Comparison of ENCODE assay signal across 26 mouse cellular contexts in the genomic region with DNA sequence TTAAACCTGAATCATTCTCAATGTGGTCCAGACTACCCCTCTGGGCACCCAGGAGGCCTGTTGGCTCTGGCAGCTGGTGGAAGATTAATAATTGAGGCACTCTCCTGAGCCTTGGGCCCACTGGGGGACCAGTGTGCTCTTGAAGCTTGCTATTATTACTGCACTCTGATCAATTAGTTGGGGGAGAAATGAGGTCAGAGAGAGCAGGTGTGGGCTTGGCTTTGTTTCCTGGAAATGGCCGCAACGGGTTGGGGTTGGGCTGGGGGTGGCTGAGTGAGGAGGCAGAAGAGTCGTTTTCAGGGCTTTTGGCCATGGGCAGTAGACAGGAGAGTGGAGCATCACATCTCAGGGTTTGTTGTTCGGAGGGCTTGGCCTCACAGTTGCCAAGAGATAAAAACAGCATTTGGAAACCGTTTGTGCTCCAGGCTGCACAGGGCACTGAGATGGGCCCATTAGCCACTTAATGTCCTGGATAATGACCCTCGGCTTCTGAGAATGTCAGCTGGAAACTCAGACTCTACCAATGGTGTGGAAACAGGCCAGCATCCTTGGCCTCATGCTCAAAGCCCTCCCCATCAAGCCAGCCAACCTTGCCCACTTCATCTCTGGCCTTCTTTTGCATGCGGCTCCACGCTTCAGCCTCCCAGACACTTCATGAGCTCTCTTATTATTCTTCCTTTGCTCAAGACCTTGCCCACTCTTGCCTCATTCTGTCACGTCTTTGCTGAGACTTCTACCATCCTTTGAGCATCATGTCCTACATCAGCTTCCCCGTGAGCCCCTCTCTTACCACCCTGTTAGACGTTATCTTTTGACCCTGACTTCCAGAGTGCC.
A peak's percentile ranks its signal among the peaks of the same experiment; 100 is the strongest.
DNase-seq lines count a peak whose midpoint lies in the region; ATAC-seq and TF ChIP-seq lines count a peak whose summit lies in the region.
"Had no signal": no experiment of that assay in that cellular context is flagged by ENCODE, and none has a peak within 500 bp of the region (broad histone marks: within the 10 kb centered on the region; RNA-seq: fewer than 3 reads in every experiment).

No protein-coding gene starts in this region.

- TF ChIP-seq CTCF in kidney, adult 2 months (conservative IDR thresholded peaks at IDR 0.05; ENCODE audit: insufficient read depth, insufficient read length, low read depth, low read length): no peak
- no peak for TF ChIP-seq CTCF in brain, embryonic 14.5 days (IDR thresholded peaks at IDR 0.05; ENCODE audit: borderline replicate concordance, extremely low read depth, insufficient read depth, insufficient read length)

- H3K4me2 ChIP-seq in hindbrain, embryonic 16.5 days (ENCODE audit: low read length): no peak overlapping the region
- H3K4me2 ChIP-seq: embryonic facial prominence, embryonic 12.5 days; forebrain, embryonic 12.5 days; intestine, embryonic 15.5 days; liver, embryonic 15.5 days; lung, embryonic 15.5 days; midbrain, embryonic 13.5 days had no signal

- H3K9ac ChIP-seq in hindbrain, embryonic 16.5 days (ENCODE audit: low read depth, low read length): no peak overlapping the region
- H3K9ac ChIP-seq: embryonic facial prominence, embryonic 12.5 days; forebrain, embryonic 12.5 days; intestine, embryonic 15.5 days; liver, embryonic 15.5 days; lung, embryonic 15.5 days; midbrain, embryonic 13.5 days had no signal

- no peaks in the 10 kb centered on the region for H3K36me3 ChIP-seq in kidney, adult 2 months (ENCODE audit: control insufficient read depth, insufficient read depth, low read length)
- no peaks in the 10 kb centered on the region for H3K36me3 ChIP-seq in hindbrain, embryonic 16.5 days (ENCODE audit: control insufficient read depth, insufficient read depth, low read length)
- H3K36me3 ChIP-seq: embryonic facial prominence, embryonic 12.5 days; forebrain, embryonic 12.5 days; heart, embryonic 10.5 days; intestine, embryonic 15.5 days; limb, embryonic 10.5 days; liver, embryonic 15.5 days; lung, embryonic 15.5 days; midbrain, embryonic 13.5 days had no signal

- peak; percentile 14 for DNase-seq in kidney, adult 2 months
- no peak for DNase-seq in kidney, adult 18-20 months
- DNase-seq in brain, adult 2 months (ENCODE audit: low read depth, low spot score): peak; percentile 7
- DNase-seq in brain, embryonic 14.5 days (ENCODE audit: low read depth): peak; percentile 11
- DNase-seq in adrenal gland, adult 8-10 months: no peak
- DNase-seq in spleen, adult 12 weeks (ENCODE audit: low spot score): no peak
- DNase-seq: adrenal gland, adult 2 months; cerebellum, adult 8-10 months; heart, postnatal 4 days; kidney, postnatal 4 days; layer of hippocampus, adult 9-11 months; liver; lung, postnatal 36 days; right cerebral cortex, postnatal 25 days; thymus, postnatal 36 days had no signal

- H3K27ac ChIP-seq in kidney, adult 2 months (ENCODE audit: insufficient read depth, low read depth, low read length): no peak overlapping the region
- no peak overlapping the region for H3K27ac ChIP-seq in hindbrain, embryonic 16.5 days (ENCODE audit: low read depth, low read length)
- H3K27ac ChIP-seq: embryonic facial prominence, embryonic 12.5 days; forebrain, embryonic 12.5 days; heart, embryonic 10.5 days; intestine, embryonic 15.5 days; limb, embryonic 10.5 days; liver, embryonic 15.5 days; lung, embryonic 15.5 days; midbrain, embryonic 13.5 days had no signal

- H3K27me3 ChIP-seq in kidney, adult 2 months (replicated peaks; ENCODE audit: control insufficient read depth, insufficient read depth, low read length): no peaks in the 10 kb centered on the region
- H3K27me3 ChIP-seq in hindbrain, embryonic 16.5 days (replicated peaks; ENCODE audit: control insufficient read depth, insufficient read depth, low read length): no peaks in the 10 kb centered on the region
- H3K27me3 ChIP-seq: embryonic facial prominence, embryonic 12.5 days; forebrain, embryonic 12.5 days; intestine, embryonic 15.5 days; liver, embryonic 15.5 days; lung, embryonic 15.5 days; megakaryocyte, embryonic 14.5 days; midbrain, embryonic 13.5 days had no signal

- no peak for TF ChIP-seq POLR2A in kidney, adult 2 months (IDR thresholded peaks at IDR 0.05; ENCODE audit: low read depth, low read length)
- no peak for TF ChIP-seq POLR2A in brain, embryonic 14.5 days (IDR thresholded peaks at IDR 0.05; ENCODE audit: borderline replicate concordance, extremely low read depth, insufficient read depth, insufficient read length, poor library complexity, severe bottlenecking)

- H3K9me3 ChIP-seq in hindbrain, embryonic 16.5 days (ENCODE audit: control insufficient read depth, low read length): no peaks in the 10 kb centered on the region
- H3K9me3 ChIP-seq: embryonic facial prominence, embryonic 12.5 days; forebrain, embryonic 12.5 days; heart, embryonic 10.5 days; intestine, embryonic 15.5 days; limb, embryonic 10.5 days; liver, embryonic 15.5 days; lung, embryonic 15.5 days; midbrain, embryonic 13.5 days had no signal

- peaks cover 9% of the 10 kb centered on the region; the same call in 1 of the 2 replicates for H3K4me1 ChIP-seq in kidney, adult 2 months (ENCODE audit: control insufficient read depth, insufficient read depth, low read length)
- no peaks in the 10 kb centered on the region for H3K4me1 ChIP-seq in hindbrain, embryonic 16.5 days (ENCODE audit: control insufficient read depth, insufficient read depth, low read depth, low read length)
- H3K4me1 ChIP-seq: embryonic facial prominence, embryonic 12.5 days; forebrain, embryonic 12.5 days; heart, embryonic 10.5 days; intestine, embryonic 15.5 days; liver, embryonic 15.5 days; lung, embryonic 15.5 days; megakaryocyte, embryonic 14.5 days had no signal

- H3K4me3 ChIP-seq in kidney, adult 2 months (ENCODE audit: insufficient read depth, low read depth, low read length): no peak overlapping the region
- no peak overlapping the region for H3K4me3 ChIP-seq in hindbrain, embryonic 16.5 days (ENCODE audit: low read length)
- H3K4me3 ChIP-seq: embryonic facial prominence, embryonic 12.5 days; erythroblast, embryonic 14.5 days; forebrain, embryonic 12.5 days; heart, embryonic 10.5 days; intestine, embryonic 15.5 days; limb, embryonic 10.5 days; liver, embryonic 15.5 days; lung, embryonic 15.5 days; midbrain, embryonic 13.5 days had no signal

- ATAC-seq in hindbrain, embryonic 16.5 days: peak; percentile 79
- ATAC-seq: intestine, embryonic 15.5 days; midbrain, embryonic 13.5 days had no signal

- WGBS in kidney, adult 2 months: 47% methylated on average over 11 of the region's 11 CpGs
- 62% methylated on average over 11 of the region's 11 CpGs for WGBS in hindbrain, embryonic 16.5 days

Comparison
In these comparisons a context has a peak if more than half of its experiments do, and no peak if none do; other contexts are left out.
1. DNase-seq: peak in kidney, adult 2 months (single experiment), brain, adult 2 months (single experiment) and brain, embryonic 14.5 days (single experiment); none in kidney, adult 18-20 months (single experiment), adrenal gland, adult 8-10 months (single experiment) and spleen, adult 12 weeks (single experiment).